Mouse (Mus musculus): ENCODE measurements around the gene BC024978. TPM values are rescaled to one million over a fixed set of nuclear protein-coding genes. Genes with fewer than 3 reads are reported as not detected.
A peak's percentile ranks its signal among the peaks of the same experiment; 100 is the strongest.

Gene BC024978
- polyA plus RNA-seq, 1 experiment: 2.3 TPM

GRCm38 (mm10) chr7:27218586-27218985, 23.0 kb downstream of the BC024978 start:
- no peaks in the 10 kb centered on the region for H3K9me3 ChIP-seq
- no peak overlapping the region for H3K4me3 ChIP-seq (replicated peaks)
- peaks cover 57% of the 10 kb centered on the region for H3K36me3 ChIP-seq (replicated peaks; ENCODE audit: low read length)
- peaks cover 20% of the 10 kb centered on the region for H3K4me1 ChIP-seq
- H3K27me3 ChIP-seq (replicated peaks): no peaks in the 10 kb centered on the region
- TF ChIP-seq GATA1 (IDR thresholded peaks at IDR 0.05; ENCODE audit: borderline replicate concordance, low read length) (no peak), FLI1 (IDR thresholded peaks at IDR 0.05; ENCODE audit: low read length) (no peak)

GRCm38 (mm10) chr7:27219937-27220336, 24.4 kb downstream of the BC024978 start:
- Histone ChIP-seq H3K4me3 (replicated peaks) (no peak overlapping the region), H3K9me3 (no peaks in the 10 kb centered on the region), H3K36me3 (replicated peaks; ENCODE audit: low read length) (peaks cover 54% of the 10 kb centered on the region), H3K27me3 (replicated peaks) (no peaks in the 10 kb centered on the region), H3K4me1 (peaks cover 34% of the 10 kb centered on the region)
- TF ChIP-seq GATA1 (IDR thresholded peaks at IDR 0.05; ENCODE audit: borderline replicate concordance, low read length) (no peak), FLI1 (IDR thresholded peaks at IDR 0.05; ENCODE audit: low read length) (no peak)

- H3K27me3 ChIP-seq (replicated peaks): no peaks in the 10 kb centered on the region
- H3K36me3 ChIP-seq (replicated peaks; ENCODE audit: low read length): peaks cover 48% of the 10 kb centered on the region
- H3K4me3 ChIP-seq (replicated peaks): no peak overlapping the region
- H3K4me1 ChIP-seq: peaks cover 54% of the 10 kb centered on the region
- H3K9me3 ChIP-seq: no peaks in the 10 kb centered on the region
- no peak for TF ChIP-seq GATA1 (IDR thresholded peaks at IDR 0.05; ENCODE audit: borderline replicate concordance, low read length)
- no peak for TF ChIP-seq FLI1 (IDR thresholded peaks at IDR 0.05; ENCODE audit: low read length)
Observed at GRCm38 (mm10) chr7:27221939-27222338, 26.4 kb downstream of the BC024978 start.

DNA sequence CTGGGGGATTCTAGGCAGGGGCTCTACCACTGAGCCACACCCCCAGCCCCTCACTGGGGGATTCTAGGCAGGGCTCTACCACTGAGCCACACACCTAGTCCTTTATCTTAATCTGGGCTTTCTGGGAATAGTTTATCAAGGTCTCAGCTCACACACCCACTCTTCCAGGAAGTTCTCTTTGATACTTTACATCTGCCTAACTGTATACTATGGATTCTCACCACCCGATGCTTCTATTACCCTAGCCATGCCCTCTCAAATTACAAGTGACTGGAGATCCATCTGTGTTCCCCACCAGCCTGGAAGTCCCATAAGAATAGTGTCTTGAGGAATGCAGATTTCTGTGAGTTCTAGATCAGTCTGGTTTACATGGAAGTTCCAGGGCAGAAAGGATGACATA, 27.0 kb downstream of the BC024978 start:
- no peak for TF ChIP-seq FLI1 (IDR thresholded peaks at IDR 0.05; ENCODE audit: low read length)
- Histone ChIP-seq H3K9me3 (no peaks in the 10 kb centered on the region), H3K27me3 (replicated peaks) (no peaks in the 10 kb centered on the region), H3K4me1 (peaks cover 60% of the 10 kb centered on the region), H3K4me3 (replicated peaks) (no peak overlapping the region), H3K36me3 (replicated peaks; ENCODE audit: low read length) (peaks cover 43% of the 10 kb centered on the region)

GRCm38 (mm10) chr7:27224877-27225575, 29.4 kb downstream of the BC024978 start:
- no peaks in the 10 kb centered on the region for H3K27me3 ChIP-seq (replicated peaks)
- no peak for TF ChIP-seq FLI1 (IDR thresholded peaks at IDR 0.05; ENCODE audit: low read length)
- no peak for TF ChIP-seq GATA1 (IDR thresholded peaks at IDR 0.05; ENCODE audit: borderline replicate concordance, low read length)
- H3K9me3 ChIP-seq: no peaks in the 10 kb centered on the region
- peaks cover 25% of the 10 kb centered on the region for H3K36me3 ChIP-seq (replicated peaks; ENCODE audit: low read length)
- H3K4me3 ChIP-seq (replicated peaks): peak overlapping the region; percentile 7
- H3K4me1 ChIP-seq: peaks cover 71% of the 10 kb centered on the region

- Histone ChIP-seq H3K9me3 (no peaks in the 10 kb centered on the region), H3K36me3 (replicated peaks; ENCODE audit: low read length) (peaks cover 18% of the 10 kb centered on the region), H3K4me3 (replicated peaks) (peak overlapping the region; percentile 97), H3K4me1 (peaks cover 76% of the 10 kb centered on the region), H3K27me3 (replicated peaks) (no peaks in the 10 kb centered on the region)
- TF ChIP-seq FLI1 (IDR thresholded peaks at IDR 0.05; ENCODE audit: low read length): no peak
- TF ChIP-seq GATA1 (IDR thresholded peaks at IDR 0.05; ENCODE audit: borderline replicate concordance, low read length): no peak
Observed at GRCm38 (mm10) chr7:27227276-27227675, 31.7 kb downstream of the BC024978 start.

- TF ChIP-seq FLI1 (IDR thresholded peaks at IDR 0.05; ENCODE audit: low read length) (no peak), GATA1 (IDR thresholded peaks at IDR 0.05; ENCODE audit: borderline replicate concordance, low read length) (no peak)
- no peaks in the 10 kb centered on the region for H3K9me3 ChIP-seq
- H3K4me1 ChIP-seq: peaks cover 76% of the 10 kb centered on the region
- H3K4me3 ChIP-seq (replicated peaks): peak overlapping the region; percentile 97
- H3K36me3 ChIP-seq (replicated peaks; ENCODE audit: low read length): peaks cover 17% of the 10 kb centered on the region
- no peaks in the 10 kb centered on the region for H3K27me3 ChIP-seq (replicated peaks)
Observed at GRCm38 (mm10) chr7:27227676-27228075, 32.1 kb downstream of the BC024978 start.

DNA sequence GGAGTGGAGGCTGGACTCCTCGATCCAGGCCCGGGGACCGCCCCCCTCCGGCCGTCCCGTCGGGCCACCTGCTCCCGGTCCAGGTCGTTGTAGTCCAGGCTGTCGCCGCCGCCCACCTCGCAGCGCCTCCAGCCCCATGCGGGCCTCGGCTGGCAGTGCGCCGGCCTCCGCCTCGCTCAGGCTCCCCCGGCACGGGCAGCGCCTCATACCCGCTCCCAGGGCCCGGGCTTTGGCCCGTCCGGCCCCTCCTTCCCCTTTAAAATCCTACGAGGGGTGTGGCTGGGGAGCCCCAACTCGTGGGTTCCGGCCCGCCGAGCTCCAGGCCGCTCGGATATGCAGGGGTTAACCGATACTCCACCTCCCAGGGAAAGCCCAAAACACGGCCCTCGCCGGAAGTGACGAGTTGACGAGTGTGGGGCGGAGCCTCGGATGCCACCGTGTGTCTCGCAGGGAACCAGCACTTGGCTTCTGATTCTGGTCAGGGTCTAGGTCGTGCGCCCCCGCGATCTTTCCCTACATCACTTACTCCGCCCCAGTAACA, 32.8 kb downstream of the BC024978 start, which contains the start of gene Itpkc:
Gene Itpkc, minus strand, starts transcription at position 381 of the 541 bp plus-strand sequence.
- Histone ChIP-seq H3K4me3 (replicated peaks) (peak within 1 kb of the TSS; percentile 97), H3K4me1 (peaks cover 74% of the 10 kb centered on the region), H3K9me3 (no peaks in the 10 kb centered on the region), H3K36me3 (replicated peaks; ENCODE audit: low read length) (peaks cover 17% of the 10 kb centered on the region), H3K27me3 (replicated peaks) (no peaks in the 10 kb centered on the region)
- TF ChIP-seq GATA1 (IDR thresholded peaks at IDR 0.05; ENCODE audit: borderline replicate concordance, low read length) (no peak), FLI1 (IDR thresholded peaks at IDR 0.05; ENCODE audit: low read length) (no peak)

DNA sequence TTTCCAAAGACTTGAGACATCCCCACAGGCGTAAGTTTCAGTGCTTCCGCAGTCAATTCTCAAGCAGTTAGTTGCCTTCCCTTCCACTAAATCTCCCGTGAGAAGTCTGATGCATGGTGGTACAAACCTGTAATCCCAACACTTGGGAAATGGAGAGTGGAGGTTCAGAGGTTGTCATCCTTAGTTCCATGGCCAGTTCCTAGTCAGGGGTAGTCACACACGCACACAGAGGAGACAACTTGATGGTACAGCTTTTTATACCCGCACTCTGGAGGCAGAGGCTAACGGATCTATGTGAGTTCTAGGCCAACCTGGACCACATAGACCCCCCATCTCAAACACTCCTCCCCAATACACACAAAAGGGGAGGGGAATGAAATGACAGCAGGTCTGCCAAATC, 33.3 kb downstream of the BC024978 start:
- TF ChIP-seq GATA1 (IDR thresholded peaks at IDR 0.05; ENCODE audit: borderline replicate concordance, low read length) (no peak), FLI1 (IDR thresholded peaks at IDR 0.05; ENCODE audit: low read length) (no peak)
- Histone ChIP-seq H3K9me3 (no peaks in the 10 kb centered on the region), H3K36me3 (replicated peaks; ENCODE audit: low read length) (peaks cover 14% of the 10 kb centered on the region), H3K4me3 (replicated peaks) (peak overlapping the region; percentile 97), H3K27me3 (replicated peaks) (no peaks in the 10 kb centered on the region), H3K4me1 (peaks cover 74% of the 10 kb centered on the region)

DNA sequence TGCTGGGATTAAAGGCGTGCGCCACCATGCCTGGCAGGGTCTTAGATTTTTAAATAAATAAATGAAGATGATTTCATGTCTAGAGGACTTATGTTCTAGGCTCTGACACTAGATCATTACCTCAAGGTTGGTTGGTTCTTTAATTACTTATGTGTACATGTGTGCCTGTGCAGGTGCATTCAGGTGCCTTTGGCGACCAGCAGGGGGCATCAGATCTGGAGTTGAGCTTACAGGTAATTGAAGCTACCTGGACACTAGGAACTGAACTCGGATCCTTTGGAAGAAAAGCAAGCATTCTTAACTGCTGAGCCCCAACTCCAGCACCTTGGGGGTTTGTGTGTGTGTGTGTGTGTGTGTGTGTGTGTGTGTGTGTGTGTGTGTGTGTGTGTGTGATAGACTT, 35.2 kb downstream of the BC024978 start:
- Histone ChIP-seq H3K36me3 (replicated peaks; ENCODE audit: low read length) (peaks cover 15% of the 10 kb centered on the region), H3K9me3 (no peaks in the 10 kb centered on the region), H3K4me3 (replicated peaks) (no peak overlapping the region), H3K27me3 (replicated peaks) (no peaks in the 10 kb centered on the region), H3K4me1 (peaks cover 63% of the 10 kb centered on the region)
- TF ChIP-seq FLI1 (IDR thresholded peaks at IDR 0.05; ENCODE audit: low read length) (no peak), GATA1 (IDR thresholded peaks at IDR 0.05; ENCODE audit: borderline replicate concordance, low read length) (no peak)
